ENCODE assay signal across 24 mouse cellular contexts in genomic region chr11:113190006-113190405, GRCm38 (mm10).
A peak's percentile ranks its signal among the peaks of the same experiment; 100 is the strongest.
DNase-seq lines count a peak whose midpoint lies in the region; ATAC-seq and TF ChIP-seq lines count a peak whose summit lies in the region.
"Had no signal": no experiment of that assay in that cellular context is flagged by ENCODE, and none has a peak within 500 bp of the region (broad histone marks: within the 10 kb centered on the region; RNA-seq: fewer than 3 reads in every experiment).

No protein-coding gene starts in this region.

- H3K4me2 ChIP-seq in forebrain, postnatal 0 days (ENCODE audit: low read depth) = no peak overlapping the region
- H3K4me2 ChIP-seq in midbrain, embryonic 13.5 days (replicated peaks) = no peak overlapping the region
- H3K4me2 ChIP-seq in midbrain, embryonic 11.5 days = no peak overlapping the region
- H3K4me2 ChIP-seq in forebrain, embryonic 15.5 days (replicated peaks) = no peak overlapping the region
- no peak overlapping the region for H3K4me2 ChIP-seq in stomach, postnatal 0 days (replicated peaks; ENCODE audit: low read depth)
- H3K4me2 ChIP-seq: embryonic facial prominence, embryonic 13.5 days; liver, embryonic 15.5 days had no signal

- H3K9me3 ChIP-seq in forebrain, embryonic 10.5 days = no peaks in the 10 kb centered on the region; the same call in 1 of the 2 replicates
- no peaks in the 10 kb centered on the region for H3K9me3 ChIP-seq in forebrain, postnatal 0 days (ENCODE audit: low read length)
- no peaks in the 10 kb centered on the region for H3K9me3 ChIP-seq in midbrain, embryonic 13.5 days
- no peaks in the 10 kb centered on the region for H3K9me3 ChIP-seq in midbrain, embryonic 11.5 days (ENCODE audit: control insufficient read depth, low read length)
- H3K9me3 ChIP-seq in forebrain, embryonic 15.5 days = no peaks in the 10 kb centered on the region
- H3K9me3 ChIP-seq in stomach, postnatal 0 days (ENCODE audit: control insufficient read depth, low read length) = no peaks in the 10 kb centered on the region
- H3K9me3 ChIP-seq: embryonic facial prominence, embryonic 13.5 days; heart, embryonic 10.5 days; liver, embryonic 15.5 days; neural tube, embryonic 12.5 days had no signal

- ATAC-seq in forebrain, postnatal 0 days = no peak
- ATAC-seq in midbrain, embryonic 13.5 days = no peak
- no peak for ATAC-seq in midbrain, embryonic 11.5 days (ENCODE audit: low FRiP score)
- ATAC-seq in forebrain, embryonic 15.5 days (replicated peaks) = no peak
- no peak for ATAC-seq in megakaryocyte, adult 5-6 weeks (ENCODE audit: poor library complexity, severe bottlenecking)
- no peak for ATAC-seq in stomach, postnatal 0 days (ENCODE audit: low FRiP score, low TSS enrichment)

- H3K4me1 ChIP-seq in forebrain, embryonic 10.5 days = peaks cover 85% of the 10 kb centered on the region
- H3K4me1 ChIP-seq in forebrain, postnatal 0 days (ENCODE audit: insufficient read depth) = peaks cover 18% of the 10 kb centered on the region
- peaks cover 61% of the 10 kb centered on the region for H3K4me1 ChIP-seq in midbrain, embryonic 13.5 days (replicated peaks)
- peaks cover 14% of the 10 kb centered on the region for H3K4me1 ChIP-seq in midbrain, embryonic 11.5 days (ENCODE audit: control insufficient read depth, insufficient read depth, low read length)
- peaks cover 77% of the 10 kb centered on the region for H3K4me1 ChIP-seq in forebrain, embryonic 15.5 days
- no peaks in the 10 kb centered on the region for H3K4me1 ChIP-seq in stomach, postnatal 0 days (replicated peaks; ENCODE audit: control insufficient read depth, insufficient read depth)
- H3K4me1 ChIP-seq: liver, embryonic 15.5 days had no signal

- TF ChIP-seq EP300 in stomach, postnatal 0 days (optimal IDR thresholded peaks at IDR 0.05) = no peak

- no peak overlapping the region for H3K4me3 ChIP-seq in forebrain, embryonic 10.5 days
- H3K4me3 ChIP-seq in forebrain, postnatal 0 days (ENCODE audit: low read depth, low read length) = no peak overlapping the region
- no peak overlapping the region for H3K4me3 ChIP-seq in midbrain, embryonic 13.5 days (replicated peaks)
- no peak overlapping the region for H3K4me3 ChIP-seq in midbrain, embryonic 11.5 days (ENCODE audit: low read depth, low read length)
- no peak overlapping the region for H3K4me3 ChIP-seq in forebrain, embryonic 15.5 days
- H3K4me3 ChIP-seq in stomach, postnatal 0 days (ENCODE audit: low read depth, low read length) = no peak overlapping the region
- H3K4me3 ChIP-seq: embryonic facial prominence, embryonic 13.5 days; erythroblast, embryonic 14.5 days; gastrocnemius, adult 2 months; heart, embryonic 10.5 days; left cerebral cortex, adult 2 months; liver, embryonic 15.5 days; neural tube, embryonic 12.5 days had no signal

- WGBS in forebrain, embryonic 10.5 days = 90% methylated on average over 6 of the region's 6 CpGs
- WGBS in forebrain, postnatal 0 days = 85% methylated on average over 6 of the region's 6 CpGs
- WGBS in midbrain, embryonic 13.5 days = 89% methylated on average over 6 of the region's 6 CpGs
- 94% methylated on average over 6 of the region's 6 CpGs for WGBS in midbrain, embryonic 11.5 days
- WGBS in forebrain, embryonic 15.5 days = 87% methylated on average over 6 of the region's 6 CpGs
- WGBS in stomach, postnatal 0 days = 83% methylated on average over 6 of the region's 6 CpGs

- no peaks in the 10 kb centered on the region for H3K36me3 ChIP-seq in forebrain, embryonic 10.5 days (replicated peaks)
- no peaks in the 10 kb centered on the region for H3K36me3 ChIP-seq in forebrain, postnatal 0 days (ENCODE audit: insufficient read depth)
- H3K36me3 ChIP-seq in midbrain, embryonic 13.5 days = no peaks in the 10 kb centered on the region
- H3K36me3 ChIP-seq in midbrain, embryonic 11.5 days (ENCODE audit: control insufficient read depth, insufficient read depth, low read length) = no peaks in the 10 kb centered on the region
- no peaks in the 10 kb centered on the region for H3K36me3 ChIP-seq in forebrain, embryonic 15.5 days
- no peaks in the 10 kb centered on the region for H3K36me3 ChIP-seq in stomach, postnatal 0 days (ENCODE audit: control insufficient read depth, insufficient read depth, low read length)
- H3K36me3 ChIP-seq: embryonic facial prominence, embryonic 13.5 days; heart, embryonic 10.5 days; liver, embryonic 15.5 days; neural tube, embryonic 12.5 days had no signal

- no peak for DNase-seq in forebrain, embryonic 10.5 days (ENCODE audit: extremely low spot score, low spot score)
- no peak for DNase-seq in forebrain, postnatal 0 days
- no peak for DNase-seq in midbrain, embryonic 11.5 days (ENCODE audit: low spot score, missing footprints)
- DNase-seq in heart, postnatal 14 days = no peak
- DNase-seq in stomach, postnatal 0 days (ENCODE audit: low spot score) = no peak
- DNase-seq: adrenal gland, adult 8-10 months; cerebellum, adult 18-20 months; cerebellum, postnatal 14 days; gastrocnemius, adult 2 months; kidney, adult 9 months; kidney, postnatal 36 days; layer of hippocampus, adult 9-11 months; liver; lung, postnatal 14 days; midbrain, embryonic 14.5 days had no signal

- intact Hi-C loops in heart, postnatal 14 days (cut with DNase I) = no loop called here

- peak overlapping the region; percentile 90 for H3K27ac ChIP-seq in forebrain, embryonic 10.5 days
- H3K27ac ChIP-seq in forebrain, postnatal 0 days (ENCODE audit: low read depth, low read length) = no peak overlapping the region
- H3K27ac ChIP-seq in midbrain, embryonic 13.5 days = peak overlapping the region; percentile 51; the same call in 1 of the 2 replicates
- H3K27ac ChIP-seq in midbrain, embryonic 11.5 days (ENCODE audit: low read depth, low read length) = no peak overlapping the region
- H3K27ac ChIP-seq in forebrain, embryonic 15.5 days (replicated peaks) = peak overlapping the region; percentile 81
- no peak overlapping the region for H3K27ac ChIP-seq in stomach, postnatal 0 days (replicated peaks)
- H3K27ac ChIP-seq: embryonic facial prominence, embryonic 13.5 days; gastrocnemius, adult 2 months; heart, embryonic 10.5 days; left cerebral cortex, adult 2 months; liver, embryonic 15.5 days; neural tube, embryonic 12.5 days had no signal

- TF ChIP-seq CTCF in forebrain, postnatal 0 days (IDR thresholded peaks at IDR 0.05; ENCODE audit: low read depth) = no peak
- TF ChIP-seq CTCF in stomach, postnatal 0 days (IDR thresholded peaks at IDR 0.05; ENCODE audit: low read depth) = no peak

- H3K27me3 ChIP-seq in forebrain, embryonic 10.5 days (ENCODE audit: poor library complexity, severe bottlenecking) = peaks cover 30% of the 10 kb centered on the region
- H3K27me3 ChIP-seq in forebrain, postnatal 0 days (ENCODE audit: insufficient read depth, low read length) = no peaks in the 10 kb centered on the region
- H3K27me3 ChIP-seq in midbrain, embryonic 13.5 days = peaks cover 52% of the 10 kb centered on the region
- peaks cover 15% of the 10 kb centered on the region for H3K27me3 ChIP-seq in midbrain, embryonic 11.5 days (ENCODE audit: control insufficient read depth, insufficient read depth, low read length)
- H3K27me3 ChIP-seq in forebrain, embryonic 15.5 days = no peaks in the 10 kb centered on the region
- no peaks in the 10 kb centered on the region for H3K27me3 ChIP-seq in stomach, postnatal 0 days (ENCODE audit: control insufficient read depth, insufficient read depth, low read length)
- H3K27me3 ChIP-seq: embryonic facial prominence, embryonic 13.5 days; liver, embryonic 15.5 days; neural tube, embryonic 12.5 days had no signal

- H3K9ac ChIP-seq in forebrain, postnatal 0 days = no peak overlapping the region
- H3K9ac ChIP-seq in midbrain, embryonic 13.5 days (replicated peaks) = no peak overlapping the region
- H3K9ac ChIP-seq in midbrain, embryonic 11.5 days (ENCODE audit: low read length) = no peak overlapping the region
- H3K9ac ChIP-seq in forebrain, embryonic 15.5 days (replicated peaks) = no peak overlapping the region
- H3K9ac ChIP-seq in stomach, postnatal 0 days (ENCODE audit: low read length) = no peak overlapping the region
- H3K9ac ChIP-seq: embryonic facial prominence, embryonic 13.5 days; liver, embryonic 15.5 days; neural tube, embryonic 12.5 days had no signal

Comparison
In these comparisons a context has a peak if more than half of its experiments do, and no peak if none do; other contexts are left out.
1. H3K27ac ChIP-seq: peak in forebrain, embryonic 10.5 days (single experiment), midbrain, embryonic 13.5 days (single experiment) and forebrain, embryonic 15.5 days (single experiment); none in forebrain, postnatal 0 days (single experiment), midbrain, embryonic 11.5 days (single experiment) and stomach, postnatal 0 days (single experiment).